In the genomic region with DNA sequence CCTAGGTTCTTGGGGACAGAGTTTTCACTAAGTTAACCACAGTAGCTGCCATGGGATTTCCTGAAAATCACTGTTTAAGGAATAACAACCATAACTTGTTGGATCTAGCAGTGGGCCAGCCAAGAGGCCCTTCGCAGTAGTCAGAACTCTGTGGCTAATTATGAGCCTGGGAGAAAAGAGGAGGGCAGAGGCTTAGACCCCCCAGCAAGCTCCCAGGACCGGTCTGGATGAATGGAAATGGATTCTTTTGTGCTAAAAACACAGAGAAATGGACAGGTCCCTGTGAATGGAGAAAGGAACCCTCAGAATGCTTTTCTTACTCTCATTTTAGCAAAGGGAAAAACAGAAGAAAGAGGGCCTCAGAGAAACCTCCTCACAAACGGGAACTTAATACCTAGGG, we compare ENCODE assay signal across 19 mouse cellular contexts. TPM values are rescaled to one million over a fixed set of nuclear protein-coding genes. Genes with fewer than 3 reads are reported as not detected.
DNase-seq lines count a peak whose midpoint lies in the region; ATAC-seq and TF ChIP-seq lines count a peak whose summit lies in the region.
"Had no signal": no experiment of that assay in that cellular context is flagged by ENCODE, and none has a peak within 500 bp of the region (broad histone marks: within the 10 kb centered on the region; RNA-seq: fewer than 3 reads in every experiment).

No protein-coding gene starts in this region.

- H3K27ac ChIP-seq in liver, embryonic 13.5 days = peak overlapping the region; percentile 81
- H3K27ac ChIP-seq in forebrain, embryonic 11.5 days (ENCODE audit: low read depth, low read length) = peak overlapping the region; percentile 39
- peak overlapping the region; percentile 21; the same call in 1 of the 2 replicates for H3K27ac ChIP-seq in forebrain, postnatal 0 days (ENCODE audit: low read depth, low read length)
- peak overlapping the region; percentile 6; the same call in 1 of the 2 replicates for H3K27ac ChIP-seq in olfactory bulb, adult 2 months (ENCODE audit: insufficient read depth, low read depth, low read length)
- H3K27ac ChIP-seq: heart, embryonic 13.5 days; intestine, embryonic 15.5 days; macrophage; neural tube, embryonic 12.5 days; stomach, embryonic 15.5 days had no signal

- no peak overlapping the region for H3K4me3 ChIP-seq in liver, embryonic 13.5 days (replicated peaks)
- no peak overlapping the region for H3K4me3 ChIP-seq in forebrain, embryonic 11.5 days (ENCODE audit: low read depth, low read length)
- H3K4me3 ChIP-seq in forebrain, postnatal 0 days (ENCODE audit: low read depth, low read length) = no peak overlapping the region
- H3K4me3 ChIP-seq in olfactory bulb, adult 2 months (ENCODE audit: insufficient read depth, low read depth, low read length) = no peak overlapping the region
- H3K4me3 ChIP-seq: heart, embryonic 13.5 days; intestine, embryonic 15.5 days; liver, embryonic 15.5 days; neural tube, embryonic 12.5 days; stomach, embryonic 15.5 days had no signal

- no peak for ATAC-seq in liver, embryonic 13.5 days (ENCODE audit: low read depth)
- peak; percentile 69; the same call in 1 of the 2 replicates for ATAC-seq in forebrain, embryonic 11.5 days (replicated peaks; ENCODE audit: low FRiP score)
- peak; percentile 42; the same call in 1 of the 2 replicates for ATAC-seq in forebrain, postnatal 0 days
- ATAC-seq: intestine, embryonic 15.5 days had no signal

- WGBS in liver, embryonic 13.5 days (ENCODE audit: insufficient replicate concordance) = 70% methylated on average over 3 of the region's 3 CpGs
- WGBS in forebrain, embryonic 11.5 days = 10% methylated on average over 3 of the region's 3 CpGs
- 13% methylated on average over 3 of the region's 3 CpGs for WGBS in forebrain, postnatal 0 days
- WGBS in olfactory bulb, adult 2 months = 48% methylated on average over 3 of the region's 3 CpGs

- DNase-seq in liver, embryonic 13.5 days = no peak
- no peak for DNase-seq in liver
- DNase-seq in forebrain, embryonic 11.5 days (ENCODE audit: low spot score) = no peak
- no peak for DNase-seq in forebrain, postnatal 0 days
- no peak for DNase-seq in urinary bladder, adult 2 months (ENCODE audit: low spot score)
- DNase-seq in right cerebral cortex, postnatal 14 days = no peak
- DNase-seq: cerebellum, adult 8-10 months; gastrocnemius, postnatal 10 days; heart, adult 18-20 months; kidney, postnatal 36 days; right cerebral cortex, postnatal 25 days; thymus, adult 18-20 months had no signal

- no peaks in the 10 kb centered on the region for H3K9me3 ChIP-seq in liver, embryonic 13.5 days (replicated peaks)
- H3K9me3 ChIP-seq in forebrain, embryonic 11.5 days (ENCODE audit: control insufficient read depth, low read length) = no peaks in the 10 kb centered on the region
- H3K9me3 ChIP-seq in forebrain, postnatal 0 days (ENCODE audit: low read length) = no peaks in the 10 kb centered on the region
- H3K9me3 ChIP-seq: heart, embryonic 13.5 days; intestine, embryonic 15.5 days; liver, embryonic 15.5 days; neural tube, embryonic 12.5 days; stomach, embryonic 15.5 days had no signal

- H3K9ac ChIP-seq in liver, embryonic 13.5 days = no peak overlapping the region
- H3K9ac ChIP-seq in forebrain, embryonic 11.5 days (ENCODE audit: low read length) = no peak overlapping the region
- H3K9ac ChIP-seq in forebrain, postnatal 0 days = no peak overlapping the region
- H3K9ac ChIP-seq: heart, embryonic 13.5 days; intestine, embryonic 15.5 days; liver, embryonic 15.5 days; neural tube, embryonic 12.5 days; stomach, embryonic 15.5 days had no signal

- TF ChIP-seq CTCF in forebrain, postnatal 0 days (IDR thresholded peaks at IDR 0.05; ENCODE audit: low read depth) = no peak
- TF ChIP-seq CTCF in olfactory bulb, adult 2 months (IDR thresholded peaks at IDR 0.05; ENCODE audit: insufficient read depth, low read depth, low read length) = no peak

- H3K4me2 ChIP-seq in liver, embryonic 13.5 days = no peak overlapping the region
- no peak overlapping the region for H3K4me2 ChIP-seq in forebrain, embryonic 11.5 days (ENCODE audit: low read depth, low read length, severe bottlenecking)
- H3K4me2 ChIP-seq in forebrain, postnatal 0 days (ENCODE audit: low read depth) = no peak overlapping the region
- H3K4me2 ChIP-seq: heart, embryonic 13.5 days; intestine, embryonic 15.5 days; liver, embryonic 15.5 days; neural tube, embryonic 12.5 days; stomach, embryonic 15.5 days had no signal

- no peaks in the 10 kb centered on the region for H3K27me3 ChIP-seq in liver, embryonic 13.5 days
- H3K27me3 ChIP-seq in forebrain, embryonic 11.5 days (ENCODE audit: control insufficient read depth, insufficient read depth, low read length) = no peaks in the 10 kb centered on the region
- no peaks in the 10 kb centered on the region for H3K27me3 ChIP-seq in forebrain, postnatal 0 days (ENCODE audit: insufficient read depth, low read length)
- H3K27me3 ChIP-seq: heart, embryonic 13.5 days; intestine, embryonic 15.5 days; liver, embryonic 15.5 days; neural tube, embryonic 12.5 days; stomach, embryonic 15.5 days had no signal

- no peak for TF ChIP-seq POLR2A in olfactory bulb, adult 2 months (IDR thresholded peaks at IDR 0.05; ENCODE audit: insufficient read depth, low read depth, low read length)

- H3K4me1 ChIP-seq in liver, embryonic 13.5 days (replicated peaks) = peaks cover 95% of the 10 kb centered on the region
- H3K4me1 ChIP-seq in forebrain, embryonic 11.5 days (replicated peaks; ENCODE audit: control insufficient read depth, insufficient read depth, low read length) = peaks cover 7% of the 10 kb centered on the region; the same call in 1 of the 2 replicates
- H3K4me1 ChIP-seq in forebrain, postnatal 0 days (ENCODE audit: insufficient read depth) = no peaks in the 10 kb centered on the region
- peaks cover 3% of the 10 kb centered on the region for H3K4me1 ChIP-seq in olfactory bulb, adult 2 months (ENCODE audit: control insufficient read depth, insufficient read depth, low read length)

- no peaks in the 10 kb centered on the region for H3K36me3 ChIP-seq in liver, embryonic 13.5 days
- H3K36me3 ChIP-seq in forebrain, embryonic 11.5 days (ENCODE audit: control insufficient read depth, insufficient read depth, low read length) = no peaks in the 10 kb centered on the region
- no peaks in the 10 kb centered on the region; the same call in 1 of the 2 replicates for H3K36me3 ChIP-seq in forebrain, postnatal 0 days (ENCODE audit: insufficient read depth)
- H3K36me3 ChIP-seq: heart, embryonic 13.5 days; intestine, embryonic 15.5 days; liver, embryonic 15.5 days; neural tube, embryonic 12.5 days; stomach, embryonic 15.5 days had no signal

RNA-seq across cellular contexts. Expression of a gene that starts 18.3 kb away (rescaled TPM):
- 1.8 and 2.0 TPM in 2 replicates for polyA plus RNA-seq in liver, embryonic 13.5 days (2015; fragmentation: Nextera tagmentation; extraction: Ambion mirVana)
- 7.5 and 8.0 TPM in 2 replicates for polyA plus RNA-seq in forebrain, embryonic 11.5 days (2014; fragmentation: Nextera tagmentation; extraction: Ambion mirVana)
- 47.9 and 70.2 TPM in 2 replicates for total RNA-seq in forebrain, postnatal 0 days (2014; rRNA removed)
- polyA plus RNA-seq in forebrain, postnatal 0 days (2015; fragmentation: Nextera tagmentation; extraction: Ambion mirVana) = 5.8 and 11.5 TPM in 2 replicates
- polyA plus RNA-seq in olfactory bulb, adult 2 months (2012; ENCODE audit: insufficient read depth, insufficient read length, low replicate concordance, missing spikeins) = not detected in 2 replicates
- 1.0 and 1.6 TPM in 2 replicates for polyA plus RNA-seq in urinary bladder, adult 2 months (2012; rRNA removed)

Comparison
In these comparisons a context has a peak if more than half of its experiments do, and no peak if none do; other contexts are left out.
1. H3K27ac ChIP-seq: peak in every context shown above with its lines; median percentile 81 in liver, embryonic 13.5 days; 39 in forebrain, embryonic 11.5 days; 21 in forebrain, postnatal 0 days; 6 in olfactory bulb, adult 2 months.